Mouse (Mus musculus) lung, embryonic 14.5 days (tissue): Measurements from ENCODE around the gene Rln3. TPM values are rescaled to one million over a fixed set of nuclear protein-coding genes. Genes with fewer than 3 reads are reported as not detected.

Source experiments
- ATAC-seq: fragments of 200-750 bp; cut with Nextera tagmentation; 2 replicates; pipeline ENCODE4 v1.8.0; 2017; ENCODE audit warnings: mild to moderate bottlenecking, moderate TSS enrichment, moderate library complexity; ENCODE audit not compliant: insufficient read depth
- DNase-seq: peaks from one replicate; pipeline ENCODE4 v3.0.0-alpha.2; 2015
- H3K27ac ChIP-seq: fragments of 300-500 bp; sonication (generic); 2 replicates; pipeline ENCODE4 v1.5.1; 2014; ENCODE audit warnings: low read depth, mild to moderate bottlenecking, moderate library complexity
- H3K27me3 ChIP-seq: fragments of 300-500 bp; sonication (generic); 2 replicates; pipeline ENCODE4 v1.6.1; 2014; ENCODE audit warnings: low read length, control low read depth; ENCODE audit not compliant: insufficient read depth
- H3K36me3 ChIP-seq: fragments of 300-500 bp; sonication (generic); 2 replicates; pipeline ENCODE4 v1.6.1; 2014; ENCODE audit warnings: control low read depth; ENCODE audit not compliant: insufficient read depth
- H3K4me1 ChIP-seq: fragments of 300-500 bp; sonication (generic); 2 replicates; pipeline ENCODE4 v1.6.1; 2014; ENCODE audit warnings: antibody characterized with exemption, control low read depth; ENCODE audit not compliant: insufficient read depth
- H3K4me2 ChIP-seq: fragments of 300-500 bp; sonication (generic); 2 replicates; pipeline ENCODE4 v1.6.1; 2014; ENCODE audit warnings: mild to moderate bottlenecking
- H3K4me3 ChIP-seq: fragments of 300-500 bp; sonication (generic); 2 replicates; pipeline ENCODE4 v1.5.1; 2014; ENCODE audit warnings: low read depth, low read length
- H3K9ac ChIP-seq: fragments of 300-500 bp; sonication (generic); 2 replicates; pipeline ENCODE4 v1.6.1; 2014
- H3K9me3 ChIP-seq: fragments of 300-500 bp; sonication (generic); 2 replicates; pipeline ENCODE4 v1.6.1; 2016; ENCODE audit warnings: low read depth, low read length, control low read depth
- CTCF ChIP-seq: IDR thresholded peaks from 2 replicates; pipeline ENCODE4 v1.5.1; 2016; ENCODE audit warnings: antibody characterized with exemption, low read depth
- WGBS: fragments of 180-500 bp; shearing (Covaris S2); extraction: QIAGEN DNeasy Blood & Tissue Kit; methylation state at CpG from one replicate; pipeline ENCODE4 v1.1.7; 2014; 5-methylcytosine and 5-hydroxymethylcytosine counted together
- microRNA counts: library from miRNA; unstranded; fragments of <30 nt; microRNA quantifications from one replicate; lab custom pipeline; 2016
- microRNA-seq: library from miRNA; unstranded; fragments of <30 nt; microRNA quantifications from one replicate; pipeline ENCODE4, GENCODE M21; 2016; ENCODE audit warnings: borderline number of aligned reads
- polyA plus RNA-seq: library from polyadenylated mRNA; unstranded; fragments of >200 nt; fragmentation: Nextera tagmentation; extraction: Ambion mirVana; gene quantifications from 2 replicates; pipeline ENCODE4 v1.2.1, GENCODE M21; 2014

The Rln3 gene
- polyA plus RNA-seq, 1 experiment from 2014 or later, result not detected

DNA sequence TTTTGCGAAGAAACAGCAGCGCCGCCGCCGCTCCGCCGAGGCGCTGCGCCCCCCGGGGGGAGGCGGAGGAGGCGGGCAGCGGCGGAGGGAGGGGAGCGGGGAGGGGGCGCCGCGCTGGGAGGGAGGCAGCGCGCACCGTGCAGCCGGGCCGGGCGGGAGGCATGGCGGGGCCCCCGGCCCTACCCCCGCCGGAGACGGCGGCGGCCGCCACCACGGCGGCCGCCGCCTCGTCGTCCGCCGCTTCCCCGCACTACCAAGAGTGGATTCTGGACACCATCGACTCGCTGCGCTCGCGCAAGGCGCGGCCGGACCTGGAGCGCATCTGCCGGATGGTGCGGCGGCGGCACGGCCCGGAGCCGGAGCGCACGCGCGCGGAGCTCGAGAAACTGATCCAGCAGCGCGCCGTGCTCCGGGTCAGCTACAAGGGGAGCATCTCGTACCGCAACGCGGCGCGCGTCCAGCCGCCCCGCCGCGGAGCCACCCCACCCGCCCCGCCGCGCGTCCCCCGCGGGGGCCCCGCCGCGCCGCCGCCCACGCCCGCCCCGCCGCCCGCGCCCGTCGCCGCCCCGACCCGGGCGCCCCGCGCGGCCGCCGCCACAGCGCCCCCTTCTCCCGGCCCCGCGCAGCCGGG lies 47.2 kb downstream of the Rln3 start, which contains the start of gene Samd1:
Gene Samd1 (plus strand): TSS at position 162 of the 631 bp plus-strand sequence.
- Histone ChIP-seq H3K36me3 (peaks cover 57% of the 10 kb centered on the region), H3K4me2 (peak within 1 kb of the TSS; percentile 89), H3K9me3 (no peaks in the 10 kb centered on the region), H3K27ac (peak within 1 kb of the TSS; percentile 98), H3K27me3 (0 out of 2 replicates have a peak, but pooled peaks cover 3% of the 10 kb centered on the region), H3K4me3 (peak within 1 kb of the TSS; percentile 85), H3K4me1 (peaks cover 6% of the 10 kb centered on the region), H3K9ac (peak within 1 kb of the TSS; percentile 80)
- no peak for TF ChIP-seq CTCF
- DNase-seq, result peak; percentile 75
- ATAC-seq, result no peak
- under 1% methylated on average over 77 of the region's 112 CpGs for WGBS

DNA sequence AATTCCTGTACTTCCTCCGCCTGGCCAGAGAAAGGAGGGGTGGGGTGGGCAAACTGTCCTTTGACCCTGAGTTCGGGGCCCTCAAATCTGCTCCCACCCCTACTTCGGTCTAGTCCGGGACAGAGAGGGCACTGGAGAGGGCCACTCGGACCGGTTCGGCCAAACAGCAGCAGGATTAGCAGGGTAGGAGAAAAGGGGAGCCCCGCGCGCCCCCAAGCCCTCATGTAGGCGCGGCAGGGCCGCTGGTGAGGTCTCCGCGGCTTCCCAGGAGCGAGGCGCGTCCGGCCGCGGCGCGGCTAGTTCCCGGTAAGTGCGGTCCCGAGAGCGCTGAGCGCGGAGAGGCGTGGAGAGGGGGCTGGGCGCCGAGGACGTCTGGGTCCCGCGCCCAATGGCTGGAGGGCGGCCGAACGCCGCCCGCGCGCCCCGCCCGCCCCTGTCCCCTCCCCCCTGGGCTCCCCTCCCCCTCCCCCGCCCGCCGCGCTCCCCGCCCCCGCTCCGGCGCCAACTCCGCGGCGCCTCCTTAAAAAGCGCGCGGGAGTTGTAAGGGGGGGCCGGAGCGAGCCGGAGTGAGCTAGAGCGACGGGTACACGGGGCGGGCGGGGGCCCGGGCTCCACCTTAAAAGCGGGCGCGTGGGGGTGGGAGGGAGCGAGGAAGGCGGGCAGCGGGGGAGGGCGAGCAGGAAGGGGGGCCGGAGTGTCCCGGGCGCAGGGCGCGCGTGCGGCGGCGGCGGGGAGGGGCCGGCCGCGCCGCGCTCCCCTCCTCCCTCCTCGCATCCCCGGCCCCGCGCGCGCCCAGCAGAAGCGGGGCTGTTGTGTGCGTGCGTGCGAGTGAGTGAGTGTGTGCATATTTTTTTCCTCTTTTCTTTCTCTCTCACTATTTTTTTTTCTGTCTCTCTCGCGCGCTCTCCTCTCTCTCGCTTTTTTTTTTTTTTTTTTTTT lies 48.0 kb downstream of the Rln3 start:
- Histone ChIP-seq H3K36me3 (peaks cover 59% of the 10 kb centered on the region), H3K9ac (peak overlapping the region; percentile 80), H3K27me3 (0 out of 2 replicates have a peak, but pooled peaks cover 3% of the 10 kb centered on the region), H3K4me3 (peak overlapping the region; percentile 81), H3K27ac (peak overlapping the region; percentile 98), H3K4me1 (peaks cover 6% of the 10 kb centered on the region), H3K4me2 (peak overlapping the region; percentile 89), H3K9me3 (no peaks in the 10 kb centered on the region)
- TF ChIP-seq CTCF, result no peak
- WGBS, result under 1% methylated on average over 57 of the region's 103 CpGs
- peak; percentile 81 for ATAC-seq
- DNase-seq, result peak; percentile 89

DNA sequence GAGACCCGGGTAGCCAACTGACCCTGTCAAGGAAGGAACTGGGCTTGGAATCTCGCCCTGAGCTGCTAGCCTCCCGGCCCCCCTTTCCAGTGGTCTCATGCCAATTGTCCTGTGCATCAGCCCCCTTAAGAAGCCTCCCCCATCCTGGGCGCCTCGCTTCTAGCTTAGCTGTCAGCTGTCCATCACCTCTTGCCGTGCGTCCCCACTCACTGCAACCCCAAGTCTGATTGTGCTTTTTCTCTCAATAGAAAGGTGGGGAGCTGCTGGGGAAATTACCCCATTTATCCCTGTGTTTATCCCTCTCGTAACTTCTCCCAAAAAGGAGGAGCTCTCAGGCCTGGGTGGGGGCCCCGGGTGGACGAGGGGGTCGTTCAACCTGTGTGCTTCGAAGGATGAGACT lies 48.8 kb downstream of the Rln3 start:
- Histone ChIP-seq H3K36me3 (peaks cover 60% of the 10 kb centered on the region), H3K9me3 (no peaks in the 10 kb centered on the region), H3K27ac (peak overlapping the region; percentile 98; the same call in 1 of the 2 replicates), H3K9ac (peak overlapping the region; percentile 80; the same call in 1 of the 2 replicates), H3K27me3 (0 out of 2 replicates have a peak, but pooled peaks cover 3% of the 10 kb centered on the region), H3K4me2 (peak overlapping the region; percentile 89), H3K4me3 (peak overlapping the region; percentile 81), H3K4me1 (peaks cover 6% of the 10 kb centered on the region)
- DNase-seq (peak; percentile 26), ATAC-seq (peak; percentile 5; the same call in 1 of the 2 replicates)
- no peak for TF ChIP-seq CTCF
- WGBS, result 17% methylated on average over 12 of the region's 12 CpGs

DNA sequence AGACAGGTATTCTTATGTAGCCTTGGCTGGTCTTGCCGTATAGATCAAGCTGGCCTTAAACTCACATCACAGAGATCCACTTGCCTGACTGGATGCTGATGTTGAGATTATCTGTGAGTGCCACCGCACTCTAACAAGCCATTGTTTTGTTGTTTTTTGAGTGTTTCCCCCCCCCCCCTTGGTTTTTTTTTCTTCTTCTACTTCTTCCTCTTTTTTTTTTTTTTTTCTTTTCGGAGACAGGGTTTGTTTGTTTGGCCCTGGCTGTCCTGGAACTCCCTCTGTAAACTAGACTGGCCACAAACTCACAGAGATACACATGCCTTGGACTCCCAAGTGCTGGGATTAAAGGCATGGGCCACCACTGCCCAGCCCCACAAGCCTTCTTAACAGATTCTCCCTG lies 50.8 kb downstream of the Rln3 start:
- 77% methylated on average over 3 of the region's 3 CpGs for WGBS

More for the DNA sequence above, 50.8 kb downstream of the Rln3 start:
- Histone ChIP-seq H3K4me3 (no peak overlapping the region), H3K4me2 (no peak overlapping the region), H3K9me3 (no peaks in the 10 kb centered on the region), H3K27me3 (no peaks in the 10 kb centered on the region), H3K27ac (no peak overlapping the region), H3K4me1 (peaks cover 2% of the 10 kb centered on the region), H3K36me3 (peaks cover 59% of the 10 kb centered on the region), H3K9ac (no peak overlapping the region)
- TF ChIP-seq CTCF, result no peak
- ATAC-seq (no peak), DNase-seq (no peak)

MicroRNAs within 50 kb of the gene (microRNA counts, 519-probe panel; counts per million panel counts)
- microRNA mmu-miR-1199 (lab: Ali Mortazavi, UCI) (30.5 counts per million), microRNA mmu-miR-709 (lab: Ali Mortazavi, UCI) (2,285 counts per million, percentile 35 among the panel's probes with 10 or more counts)

Small RNA genes lying within 50 kb of the gene (microRNA-seq; reads per million reads assigned to microRNA genes)
- gene Mir1199, result 0.71 reads per million
- gene Mir709, result not detected
- 3.1 reads per million, percentile 8 among the genes with 10 or more reads in this experiment for gene Mir8111

Other genes starting within 250 kb of the Rln3 start
- gene Adgrl1, start 144.9 kb downstream of the Rln3 start, polyA plus RNA-seq, result 23.3 and 29.1 TPM in 2 replicates
- 0.50 and 0.64 TPM in 2 replicates for gene Gm10644, start 89.8 kb downstream of the Rln3 start, polyA plus RNA-seq
- 87.4 and 88.9 TPM in 2 replicates for gene Asf1b, start 89.5 kb downstream of the Rln3 start, polyA plus RNA-seq
- gene Prkaca, start 72.0 kb downstream of the Rln3 start, polyA plus RNA-seq, result 121 and 136 TPM in 2 replicates
- gene Samd1, start 47.3 kb downstream of the Rln3 start, polyA plus RNA-seq, result 16.0 and 17.3 TPM in 2 replicates
- gene 1700067K01Rik, start 43.5 kb downstream of the Rln3 start, polyA plus RNA-seq, result 1.4 and 1.5 TPM in 2 replicates
- 0.83 and 1.2 TPM in 2 replicates for gene 2210011C24Rik, start 32.8 kb downstream of the Rln3 start, polyA plus RNA-seq
- gene Palm3, start 23.5 kb downstream of the Rln3 start, polyA plus RNA-seq, result 2.5 and 2.9 TPM in 2 replicates
- gene Il27ra, start 2.4 kb downstream of the Rln3 start, polyA plus RNA-seq, result 1.1 TPM in 2 replicates
- gene Gm10643, start 20.1 kb upstream of the Rln3 start, polyA plus RNA-seq, result 1.4 and 1.7 TPM in 2 replicates
- gene Rfx1, start 21.8 kb upstream of the Rln3 start, polyA plus RNA-seq, result 12.9 and 13.3 TPM in 2 replicates
- gene Dcaf15, start 59.8 kb upstream of the Rln3 start, polyA plus RNA-seq, result 9.5 and 10.8 TPM in 2 replicates
- 0.22 and 0.34 TPM in 2 replicates for gene Podnl1, start 81.0 kb upstream of the Rln3 start, polyA plus RNA-seq
- gene Cc2d1a, start 102.9 kb upstream of the Rln3 start, polyA plus RNA-seq, result 17.3 and 23.6 TPM in 2 replicates
- 0.66 and 0.99 TPM in 2 replicates for gene 4930432K21Rik, start 103.0 kb upstream of the Rln3 start, polyA plus RNA-seq
- 2.8 and 4.2 TPM in 2 replicates for gene Nanos3, start 140.2 kb upstream of the Rln3 start, polyA plus RNA-seq
- gene Zswim4, start 192.1 kb upstream of the Rln3 start, polyA plus RNA-seq, result 13.9 and 14.4 TPM in 2 replicates
- gene D8Ertd738e, start 204.7 kb upstream of the Rln3 start, polyA plus RNA-seq, result 377 and 384 TPM in 2 replicates
- gene Mri1, start 212.3 kb upstream of the Rln3 start, polyA plus RNA-seq, result 67.4 and 72.8 TPM in 2 replicates
- 18.5 and 20.4 TPM in 2 replicates for gene Ccdc130, start 225.4 kb upstream of the Rln3 start, polyA plus RNA-seq